Mouse (Mus musculus) hindbrain, embryonic 16.5 days (tissue): ENCODE data around the gene Zfp933. TPM values are rescaled to one million over a fixed set of nuclear protein-coding genes. Genes with fewer than 3 reads are reported as not detected.
"Not testable (repeated sequence)": the region's sequence is repeated elsewhere in the genome, so short reads cannot be mapped to it uniquely, and the experiment has no call there.

Experiments
- ATAC-seq: fragments of 200-750 bp; cut with Nextera tagmentation; 2 replicates; pipeline ENCODE4 v1.8.0; 2017; ENCODE audit warnings: moderate TSS enrichment, moderate library complexity
- H3K27ac ChIP-seq: fragments of 300-500 bp; sonication (generic); 2 replicates; pipeline ENCODE4 v1.5.1; 2014; ENCODE audit warnings: low read depth, mild to moderate bottlenecking, control low read depth, low read length, moderate library complexity
- H3K27me3 ChIP-seq: fragments of 300-500 bp; sonication (generic); replicated peaks from 2 replicates; pipeline ENCODE4 v1.6.1; 2014; ENCODE audit warnings: low read length; ENCODE audit not compliant: control insufficient read depth, insufficient read depth
- H3K36me3 ChIP-seq: fragments of 300-500 bp; sonication (generic); 2 replicates; pipeline ENCODE4 v1.6.1; 2014; ENCODE audit warnings: mild to moderate bottlenecking, low read length, moderate library complexity, mixed read lengths; ENCODE audit not compliant: control insufficient read depth, insufficient read depth
- H3K4me1 ChIP-seq: fragments of 300-500 bp; sonication (generic); 2 replicates; pipeline ENCODE4 v1.6.1; 2014; ENCODE audit warnings: low read depth, low read length; ENCODE audit not compliant: control insufficient read depth, insufficient read depth
- H3K4me2 ChIP-seq: fragments of 300-500 bp; sonication (generic); 2 replicates; pipeline ENCODE4 v1.6.1; 2014; ENCODE audit warnings: mild to moderate bottlenecking, low read length, control low read depth, moderate library complexity
- H3K4me3 ChIP-seq: fragments of 300-500 bp; sonication (generic); 2 replicates; pipeline ENCODE4 v1.5.1; 2014; ENCODE audit warnings: mild to moderate bottlenecking, low read length, control low read depth, moderate library complexity
- H3K9ac ChIP-seq: fragments of 300-500 bp; sonication (generic); 2 replicates; pipeline ENCODE4 v1.6.1; 2014; ENCODE audit warnings: low read depth, mild to moderate bottlenecking, control low read depth, low read length, moderate library complexity
- H3K9me3 ChIP-seq: fragments of 300-500 bp; sonication (generic); 2 replicates; pipeline ENCODE4 v1.6.1; 2014; ENCODE audit warnings: mild to moderate bottlenecking, low read length, moderate library complexity; ENCODE audit not compliant: control insufficient read depth
- WGBS: fragments of 180-500 bp; shearing (Covaris S2); extraction: QIAGEN DNeasy Blood & Tissue Kit; methylation state at CpG from one replicate; pipeline ENCODE4 v1.1.7; 2014; 5-methylcytosine and 5-hydroxymethylcytosine counted together
- polyA plus RNA-seq: library from polyadenylated mRNA; unstranded; fragments of >200 nt; fragmentation: Nextera tagmentation; extraction: Ambion mirVana; gene quantifications from 2 replicates; pipeline ENCODE4 v1.2.1, GENCODE M21; 2015

Zfp933 gene
- polyA plus RNA-seq, 1 experiment from 2014 or later = 6.2 TPM

DNA sequence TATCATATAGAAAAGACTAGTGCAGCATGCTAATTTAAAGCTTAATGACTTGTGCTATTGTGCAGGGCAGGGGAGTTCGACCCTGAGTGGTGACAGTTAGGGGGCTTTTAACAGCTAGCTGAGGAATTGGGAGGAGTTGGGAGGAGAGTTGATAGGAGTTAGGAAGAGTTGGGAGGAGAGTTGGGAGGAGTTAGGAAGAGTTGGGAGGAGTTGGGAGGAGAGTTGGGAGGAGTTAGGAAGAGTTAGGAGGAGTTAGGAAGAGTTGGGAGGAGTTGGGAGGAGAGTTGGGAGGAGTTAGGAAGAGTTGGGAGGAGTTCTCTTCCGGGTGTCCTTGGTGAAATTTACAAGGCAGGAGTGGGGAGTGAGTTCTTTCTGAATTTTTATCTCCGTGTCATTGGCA is 18.6 kb upstream of the Zfp933 start:
- H3K27ac ChIP-seq, ATAC-seq, H3K9me3 ChIP-seq, H3K9ac ChIP-seq, H3K27me3 ChIP-seq, H3K4me3 ChIP-seq, H3K4me2 ChIP-seq: not testable (repeated sequence)
- peaks cover 20% of the 10 kb centered on the region for H3K4me1 ChIP-seq
- 57% methylated on average over 3 of the region's 3 CpGs for WGBS
- peaks cover 21% of the 10 kb centered on the region; the same call in 1 of the 2 replicates for H3K36me3 ChIP-seq

DNA sequence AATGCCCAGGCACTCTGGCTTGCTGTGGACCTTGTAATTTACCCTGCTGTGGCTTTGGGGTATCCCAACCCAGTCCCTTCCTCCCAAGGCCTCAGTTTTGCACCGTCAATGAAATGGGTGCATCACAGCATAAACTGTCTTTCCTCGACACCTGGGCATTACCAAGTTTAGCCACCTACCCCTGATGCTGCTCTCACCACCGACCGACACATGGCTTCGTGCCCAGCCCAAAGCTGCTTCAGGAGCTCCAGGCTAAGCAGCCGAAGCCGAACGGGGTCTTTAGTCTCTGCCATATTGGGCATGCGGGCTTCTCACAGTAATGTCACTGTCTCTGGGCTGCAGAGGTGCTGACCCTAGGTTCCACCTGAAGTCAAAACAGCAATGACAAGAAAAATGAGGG is 17.9 kb upstream of the Zfp933 start:
- no peak overlapping the region for H3K9ac ChIP-seq
- no peaks in the 10 kb centered on the region for H3K27me3 ChIP-seq
- peaks cover 20% of the 10 kb centered on the region for H3K4me1 ChIP-seq
- no peak overlapping the region for H3K4me2 ChIP-seq
- H3K27ac ChIP-seq = no peak overlapping the region
- no peaks in the 10 kb centered on the region for H3K9me3 ChIP-seq
- ATAC-seq = no peak
- WGBS = 96% methylated on average over 9 of the region's 9 CpGs
- no peak overlapping the region for H3K4me3 ChIP-seq
- H3K36me3 ChIP-seq = peaks cover 26% of the 10 kb centered on the region

DNA sequence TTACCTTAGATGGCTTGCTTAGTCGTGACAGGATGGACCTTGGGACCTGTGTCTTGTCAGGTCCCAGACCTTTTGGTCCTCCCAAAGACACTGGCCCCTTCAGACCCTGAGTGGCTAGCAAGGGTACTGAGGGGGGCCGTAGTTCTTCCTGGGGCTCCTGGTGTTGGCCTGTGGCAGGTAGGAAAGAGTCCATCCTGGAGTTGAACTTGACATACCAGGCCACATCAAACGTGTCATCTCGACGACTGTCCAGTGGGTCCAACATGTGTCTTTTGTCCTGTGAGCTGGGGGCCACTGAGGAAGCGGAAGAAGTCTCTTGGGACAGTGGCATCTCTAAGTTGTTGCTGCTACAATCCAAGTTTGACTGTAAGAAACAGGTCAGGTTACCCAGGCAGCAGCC is 17.5 kb upstream of the Zfp933 start:
- Histone ChIP-seq H3K27me3 (no peaks in the 10 kb centered on the region), H3K36me3 (peaks cover 28% of the 10 kb centered on the region), H3K4me3 (no peak overlapping the region), H3K27ac (no peak overlapping the region), H3K4me2 (no peak overlapping the region), H3K9ac (no peak overlapping the region), H3K4me1 (peaks cover 20% of the 10 kb centered on the region), H3K9me3 (no peaks in the 10 kb centered on the region)
- no peak for ATAC-seq
- WGBS = 93% methylated on average over 6 of the region's 6 CpGs

DNA sequence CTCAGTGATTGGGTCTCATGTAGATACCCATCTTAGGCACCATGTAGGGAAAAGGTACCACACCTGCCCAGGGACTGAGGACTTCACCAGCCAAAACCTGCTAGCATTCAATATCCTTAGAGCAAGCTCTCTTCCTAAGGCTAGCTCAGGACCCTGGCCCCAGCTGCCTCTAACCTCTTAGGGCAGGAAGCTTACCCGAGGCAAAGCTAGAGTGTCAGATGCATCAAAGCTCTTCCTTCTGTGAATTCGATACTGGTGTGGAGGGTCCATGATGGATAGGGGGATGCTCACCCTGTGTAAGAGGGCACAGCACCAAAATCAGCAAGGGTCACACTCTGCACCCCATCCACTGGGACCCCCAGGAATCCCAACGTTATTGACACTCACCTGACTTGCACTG is 13.9 kb upstream of the Zfp933 start:
- no peak overlapping the region for H3K4me3 ChIP-seq
- no peak overlapping the region for H3K9ac ChIP-seq
- WGBS = 97% methylated on average over 3 of the region's 3 CpGs
- H3K4me2 ChIP-seq = no peak overlapping the region
- no peaks in the 10 kb centered on the region for H3K4me1 ChIP-seq
- no peak overlapping the region for H3K27ac ChIP-seq
- no peak for ATAC-seq
- no peaks in the 10 kb centered on the region for H3K27me3 ChIP-seq
- no peaks in the 10 kb centered on the region for H3K9me3 ChIP-seq
- H3K36me3 ChIP-seq = peaks cover 28% of the 10 kb centered on the region

DNA sequence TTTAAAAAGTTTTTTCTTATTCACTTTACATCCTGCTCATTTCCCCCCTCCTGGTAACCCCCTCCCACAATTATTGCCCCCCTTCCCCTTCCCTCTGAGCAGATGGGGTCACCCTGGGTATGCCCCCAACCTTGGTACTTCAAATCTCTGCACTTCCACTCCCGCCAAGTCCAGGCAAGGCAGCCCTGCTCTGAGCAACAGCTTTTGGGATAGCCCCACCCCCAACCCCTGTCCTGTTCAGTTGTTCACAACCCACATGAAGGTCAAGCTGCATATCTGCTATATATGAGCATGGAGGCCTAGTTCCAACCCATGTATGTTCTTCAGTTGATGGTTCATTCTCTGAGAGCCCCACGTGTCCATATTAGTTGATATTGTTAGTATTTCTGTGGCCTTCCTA is 2.6 kb upstream of the Zfp933 start:
- no peak overlapping the region for H3K9ac ChIP-seq
- no peaks in the 10 kb centered on the region for H3K27me3 ChIP-seq
- H3K4me2 ChIP-seq = no peak overlapping the region
- peaks cover 9% of the 10 kb centered on the region for H3K4me1 ChIP-seq
- ATAC-seq = no peak
- H3K36me3 ChIP-seq = no peaks in the 10 kb centered on the region; the same call in 1 of the 2 replicates
- 79% methylated on average over 2 of the region's 2 CpGs for WGBS
- H3K9me3 ChIP-seq = no peaks in the 10 kb centered on the region
- H3K27ac ChIP-seq = no peak overlapping the region
- no peak overlapping the region for H3K4me3 ChIP-seq

DNA sequence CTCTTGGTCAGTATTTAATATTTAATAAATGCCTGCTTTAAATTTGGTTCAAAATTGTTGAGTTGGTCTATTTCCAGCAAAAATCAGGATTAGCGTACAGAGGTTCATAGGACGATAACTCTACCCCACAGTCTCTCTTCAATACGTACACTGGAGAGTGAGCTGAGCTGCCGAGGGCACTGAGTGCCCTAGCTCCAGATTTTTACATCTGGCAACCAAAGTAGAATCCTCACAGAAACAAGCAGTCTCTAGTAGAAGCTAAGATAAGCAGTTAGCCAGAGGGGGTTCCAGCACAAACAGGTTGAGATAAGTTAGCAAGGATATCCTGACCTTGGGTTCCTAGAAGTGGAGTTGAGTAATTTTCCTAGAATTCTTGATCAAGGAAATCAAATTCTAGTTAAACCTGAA is 422 bp upstream of the Zfp933 start:
- Histone ChIP-seq H3K4me1 (peaks cover 9% of the 10 kb centered on the region), H3K4me2 (peak overlapping the region; percentile 81), H3K4me3 (peak overlapping the region; percentile 60), H3K9ac (peak overlapping the region; percentile 61), H3K9me3 (peaks cover 12% of the 10 kb centered on the region), H3K27ac (peak overlapping the region; percentile 27; the same call in 1 of the 2 replicates), H3K27me3 (no peaks in the 10 kb centered on the region), H3K36me3 (peaks cover 16% of the 10 kb centered on the region)
- peak; percentile 86 for ATAC-seq
- WGBS = 0% methylated on average over 4 of the region's 4 CpGs

DNA sequence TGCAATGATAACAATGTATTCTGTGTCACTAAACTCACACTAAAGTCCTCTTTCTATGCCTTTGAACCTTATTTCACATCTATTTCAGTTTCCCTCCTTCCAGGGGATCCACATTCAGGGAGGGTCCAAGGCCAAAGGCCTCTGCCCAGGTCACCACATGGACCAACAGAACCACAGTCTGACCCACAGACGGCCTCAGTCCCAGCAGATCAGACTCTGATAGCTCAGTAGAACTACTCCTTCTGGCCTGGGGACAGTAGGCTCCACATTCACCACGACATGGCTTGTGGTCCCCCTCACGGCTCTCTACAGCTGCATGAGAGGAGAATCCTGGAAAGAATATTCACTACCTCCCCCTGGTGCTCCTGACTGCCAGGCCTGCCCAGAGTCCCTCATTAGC is 5.3 kb downstream of the Zfp933 start:
- no peak overlapping the region for H3K9ac ChIP-seq
- H3K27me3 ChIP-seq = no peaks in the 10 kb centered on the region
- H3K4me2 ChIP-seq = no peak overlapping the region
- H3K36me3 ChIP-seq = peaks cover 35% of the 10 kb centered on the region
- peaks cover 36% of the 10 kb centered on the region for H3K9me3 ChIP-seq
- no peak overlapping the region for H3K4me3 ChIP-seq
- 95% methylated on average over 3 of the region's 3 CpGs for WGBS
- no peak for ATAC-seq
- no peak overlapping the region for H3K27ac ChIP-seq
- H3K4me1 ChIP-seq = peaks cover 5% of the 10 kb centered on the region

DNA sequence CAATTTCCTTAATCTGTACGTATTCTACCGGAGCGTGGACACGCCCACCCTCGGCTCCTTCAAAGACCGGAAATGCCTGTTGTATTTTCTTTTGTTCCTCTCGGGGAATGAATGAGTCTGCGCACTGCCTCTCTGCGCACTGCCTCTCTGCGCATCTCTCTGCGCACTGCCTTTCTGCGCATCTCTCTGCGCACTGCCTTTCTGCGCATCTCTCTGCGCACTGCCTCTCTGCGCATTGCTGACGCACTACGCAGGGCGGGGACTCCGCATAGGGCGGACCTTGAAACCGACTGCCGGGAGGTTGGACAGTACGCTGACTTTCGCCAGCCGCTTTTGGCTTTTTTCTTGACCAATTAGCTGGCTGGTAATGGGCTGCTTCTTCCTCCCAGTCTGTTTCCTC is 8.9 kb downstream of the Zfp933 start:
- WGBS = 98% methylated on average over 9 of the region's 26 CpGs

DNA sequence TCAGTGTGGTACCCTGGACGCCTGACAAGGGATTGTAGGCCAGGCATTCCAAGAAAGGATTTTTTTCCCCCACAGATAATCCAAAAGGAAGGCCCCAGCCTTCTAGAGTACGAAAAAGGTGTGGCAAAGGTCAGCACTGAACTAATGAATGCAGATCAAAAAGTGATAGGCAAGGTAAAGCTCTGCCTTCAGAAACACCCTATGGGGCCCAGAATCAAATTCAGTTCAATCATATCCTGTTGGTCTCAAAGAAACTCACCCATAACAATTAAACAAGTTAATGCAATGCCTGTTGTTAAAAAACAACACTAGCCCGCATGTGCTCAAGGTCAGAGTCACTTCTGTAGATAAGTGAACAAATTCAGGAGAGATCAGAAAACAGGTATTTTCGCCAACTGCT is 23.8 kb downstream of the Zfp933 start:
- Histone ChIP-seq H3K4me2 (no peak overlapping the region), H3K9ac (no peak overlapping the region), H3K4me1 (no peaks in the 10 kb centered on the region), H3K27me3 (no peaks in the 10 kb centered on the region), H3K36me3 (peaks cover 55% of the 10 kb centered on the region), H3K27ac (no peak overlapping the region), H3K9me3 (peaks cover 58% of the 10 kb centered on the region), H3K4me3 (no peak overlapping the region)
- 93% methylated on average over 4 of the region's 4 CpGs for WGBS
- ATAC-seq = no peak

More for the DNA sequence above, 8.9 kb downstream of the Zfp933 start:
- not testable (repeated sequence) for H3K4me3 ChIP-seq, H3K27ac ChIP-seq, H3K4me1 ChIP-seq, H3K9ac ChIP-seq, ATAC-seq, H3K4me2 ChIP-seq, H3K27me3 ChIP-seq
- peaks cover 24% of the 10 kb centered on the region for H3K36me3 ChIP-seq
- H3K9me3 ChIP-seq = peaks cover 31% of the 10 kb centered on the region

DNA sequence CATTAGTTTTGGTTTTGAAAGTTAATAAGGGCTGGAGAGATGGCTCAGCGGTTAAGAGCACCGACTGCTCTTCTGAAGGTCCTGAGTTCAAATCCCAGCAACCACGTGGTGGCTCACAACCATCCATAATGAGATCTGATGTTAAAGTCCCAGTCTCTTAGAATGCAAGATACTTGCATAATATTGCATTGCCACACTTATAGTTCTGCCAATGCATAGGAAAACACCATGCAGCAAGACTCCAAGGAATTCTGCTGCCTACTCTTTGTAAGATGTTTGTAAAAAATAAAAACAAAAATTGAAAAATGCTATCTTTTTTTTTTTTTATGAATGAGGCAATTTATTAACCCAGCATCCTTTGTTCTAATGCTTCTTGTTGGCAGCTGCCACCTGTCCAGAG is 26.8 kb downstream of the Zfp933 start:
- H3K4me2 ChIP-seq, ATAC-seq, H3K27me3 ChIP-seq, H3K4me1 ChIP-seq, H3K4me3 ChIP-seq, H3K9ac ChIP-seq, H3K27ac ChIP-seq: not testable (repeated sequence)
- Histone ChIP-seq H3K9me3 (peaks cover 46% of the 10 kb centered on the region), H3K36me3 (peaks cover 28% of the 10 kb centered on the region)
- WGBS = 91% methylated on average over 3 of the region's 3 CpGs
